Mouse (Mus musculus): ENCODE data around the gene Resp18.
A peak's percentile ranks its signal among the peaks of the same experiment; 100 is the strongest.

Resp18 gene

DNA sequence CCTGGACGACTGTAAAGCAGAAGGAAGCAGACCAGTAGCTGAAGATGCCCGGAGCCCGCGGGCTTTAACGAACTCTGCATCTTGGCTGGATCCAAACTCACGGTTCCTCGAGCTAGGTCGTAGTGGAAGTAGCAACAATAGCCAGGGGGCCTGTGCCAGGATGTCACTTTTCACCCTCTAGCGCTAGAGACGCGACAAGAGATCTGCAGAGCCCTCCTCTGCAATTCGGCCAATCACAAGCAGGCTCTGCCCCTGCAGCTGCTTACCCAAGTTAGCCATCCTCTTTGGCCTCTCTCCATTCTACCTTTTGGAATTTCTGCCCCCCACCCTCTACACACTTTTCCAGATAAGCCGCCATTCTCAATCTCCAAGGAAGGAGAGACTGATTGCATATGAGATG is at the start of gene Resp18:
Resp18 (minus strand) TSS at position 188 of the 400 bp plus-strand sequence.
- no peak for DNase-seq (ENCODE audit: low read depth, low spot score)

DNA sequence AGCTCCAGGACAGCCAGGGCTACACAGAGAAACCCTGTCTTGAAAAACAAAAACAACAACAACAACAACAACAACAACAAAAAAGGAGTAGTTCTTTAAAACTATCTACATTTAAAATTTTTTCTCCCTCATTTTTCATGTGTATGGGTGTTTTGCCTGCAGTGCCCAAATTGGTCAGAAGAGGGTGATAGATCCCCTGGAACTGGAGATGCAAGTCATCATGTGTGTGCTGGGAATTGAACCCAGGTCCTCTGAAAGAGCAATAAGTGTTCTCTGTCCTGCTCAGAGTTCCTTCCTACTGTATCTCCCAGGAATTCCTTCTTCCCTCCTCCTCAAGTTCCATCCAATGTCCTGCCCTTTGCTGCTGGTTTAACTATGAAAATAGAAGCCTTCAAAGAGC is 49.2 kb upstream of the Resp18 start:
- DNase-seq (ENCODE audit: low read depth, low spot score), result no peak

DNA sequence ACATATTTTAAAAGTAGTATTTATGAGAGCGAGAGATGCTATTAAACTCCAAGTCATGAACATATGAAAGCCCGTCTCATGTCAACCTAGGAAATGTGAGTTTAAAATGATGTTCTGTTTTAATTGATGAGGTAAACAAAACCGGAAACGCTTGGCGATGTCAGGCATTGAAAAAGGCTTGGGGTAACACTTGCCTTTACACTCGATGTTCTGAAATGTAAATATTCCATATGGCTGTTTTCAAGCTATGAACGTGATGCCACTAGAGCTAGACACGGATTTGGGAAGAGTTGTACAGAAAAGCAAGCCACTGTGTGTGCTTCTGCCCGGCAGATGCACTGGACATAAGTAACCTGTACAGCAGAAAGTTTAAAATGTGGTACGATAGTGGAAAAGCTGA is 41.0 kb upstream of the Resp18 start:
- DNase-seq (ENCODE audit: low read depth, low spot score), result no peak

DNA sequence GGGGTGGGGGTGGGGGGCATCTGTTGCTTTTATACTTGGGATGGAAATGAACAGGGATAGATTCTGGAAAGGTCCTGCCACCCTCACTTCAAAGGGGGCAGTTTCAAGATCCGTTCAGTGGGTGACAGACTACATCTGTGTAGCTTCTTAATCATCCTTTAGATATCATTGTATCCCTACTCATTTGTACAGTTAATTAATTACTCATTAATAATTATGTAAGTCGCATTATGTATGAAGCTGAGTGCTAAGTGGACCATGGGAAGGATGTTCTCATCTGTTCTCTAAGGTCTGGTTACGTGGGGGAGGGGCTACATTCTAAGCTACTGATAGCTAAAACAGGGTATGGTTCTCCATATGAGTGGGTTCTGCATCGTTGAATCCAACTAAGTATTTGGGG is 40.5 kb upstream of the Resp18 start:
- DNase-seq (ENCODE audit: low read depth, low spot score), result no peak

DNA sequence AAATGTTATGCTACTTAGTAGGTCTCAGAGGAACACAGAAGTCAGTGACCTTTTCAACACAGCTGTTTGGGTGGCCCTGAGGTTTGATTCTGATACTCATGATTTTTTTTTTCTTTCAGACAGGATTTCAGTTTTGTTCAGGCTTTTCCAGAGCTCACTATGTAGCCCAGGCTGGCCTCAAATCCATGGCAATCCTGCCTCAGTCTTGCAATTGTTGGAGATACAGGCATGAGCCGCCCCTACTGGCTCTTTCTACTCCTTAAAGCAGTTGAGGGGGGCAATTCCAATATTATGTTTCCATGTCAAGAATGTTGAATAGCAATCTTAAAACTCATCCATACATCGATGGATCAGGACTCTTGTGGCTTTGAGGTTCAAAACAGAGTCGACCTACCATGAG is 40.1 kb upstream of the Resp18 start:
- no peak for DNase-seq (ENCODE audit: low read depth, low spot score)

DNA sequence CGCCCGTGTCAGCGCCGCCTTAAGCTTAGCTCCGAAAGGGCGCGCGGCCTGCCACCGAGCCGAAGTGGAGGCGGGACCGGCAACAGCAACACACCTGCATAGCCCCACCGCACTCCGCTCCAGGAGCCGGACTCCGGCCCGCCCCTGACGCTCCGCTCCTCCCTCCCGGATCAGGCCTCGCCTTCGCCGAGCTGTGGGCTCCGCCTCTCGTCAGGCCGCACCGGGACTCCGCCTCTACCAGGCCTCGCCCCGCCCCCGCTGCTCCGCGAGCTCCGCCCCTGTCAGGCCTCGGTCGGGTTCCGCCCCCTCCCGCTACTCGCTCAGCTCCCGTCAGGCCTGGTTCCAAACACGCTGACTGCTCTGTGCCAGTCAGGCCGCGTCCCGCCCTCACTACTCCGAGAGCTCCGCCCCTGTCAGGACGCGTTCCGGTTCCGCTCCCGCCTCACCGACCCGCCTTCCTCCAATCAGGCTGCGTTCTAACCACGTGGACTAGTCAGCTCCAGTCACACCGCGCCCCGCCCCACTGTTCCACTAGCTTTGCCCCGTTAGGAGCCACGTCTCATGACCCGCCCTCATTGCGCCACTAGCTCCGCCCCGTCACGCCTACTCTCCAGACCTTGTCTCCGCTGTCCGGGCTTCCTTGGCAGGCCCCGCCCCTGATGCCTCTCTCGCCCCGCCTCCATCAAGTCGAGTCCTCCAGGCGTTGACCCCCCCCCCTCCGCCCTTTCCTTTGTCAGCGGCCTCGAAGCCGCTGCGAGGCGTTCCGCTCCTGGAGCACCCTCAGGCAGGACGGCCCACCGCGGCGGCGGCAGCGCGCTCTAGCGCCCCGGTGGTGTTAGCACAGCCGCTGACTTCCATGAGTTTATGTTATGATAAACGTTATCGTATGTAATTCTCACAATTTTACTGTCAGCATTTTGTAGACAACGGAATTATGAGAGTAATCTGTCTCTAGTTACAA is 39.3 kb upstream of the Resp18 start, which contains the start of gene Dnpep:
Dnpep (minus strand) TSS at position 750 of the 961 bp plus-strand sequence.
- peak; percentile 100 for DNase-seq (ENCODE audit: low read depth, low spot score)

DNA sequence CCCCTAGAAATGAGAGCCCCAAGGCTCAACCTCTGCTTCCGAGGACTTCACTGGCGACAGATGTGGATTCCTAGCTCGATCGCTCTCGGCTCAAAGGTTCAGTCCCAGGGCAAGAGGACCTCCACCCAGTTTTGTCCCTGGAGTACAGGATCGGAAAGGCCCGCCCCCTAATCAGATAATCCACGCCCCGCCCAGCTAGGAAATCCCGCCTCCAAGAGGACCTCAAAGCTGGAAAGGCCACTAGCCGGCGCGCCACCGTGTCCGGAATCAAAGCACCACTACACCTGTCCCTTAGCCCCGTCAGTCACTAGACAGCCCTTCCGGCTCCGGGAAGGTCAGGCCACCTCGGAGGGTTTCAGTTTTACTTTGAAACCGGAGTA is 38.6 kb upstream of the Resp18 start:
- peak; percentile 74 for DNase-seq (ENCODE audit: low read depth, low spot score)

DNA sequence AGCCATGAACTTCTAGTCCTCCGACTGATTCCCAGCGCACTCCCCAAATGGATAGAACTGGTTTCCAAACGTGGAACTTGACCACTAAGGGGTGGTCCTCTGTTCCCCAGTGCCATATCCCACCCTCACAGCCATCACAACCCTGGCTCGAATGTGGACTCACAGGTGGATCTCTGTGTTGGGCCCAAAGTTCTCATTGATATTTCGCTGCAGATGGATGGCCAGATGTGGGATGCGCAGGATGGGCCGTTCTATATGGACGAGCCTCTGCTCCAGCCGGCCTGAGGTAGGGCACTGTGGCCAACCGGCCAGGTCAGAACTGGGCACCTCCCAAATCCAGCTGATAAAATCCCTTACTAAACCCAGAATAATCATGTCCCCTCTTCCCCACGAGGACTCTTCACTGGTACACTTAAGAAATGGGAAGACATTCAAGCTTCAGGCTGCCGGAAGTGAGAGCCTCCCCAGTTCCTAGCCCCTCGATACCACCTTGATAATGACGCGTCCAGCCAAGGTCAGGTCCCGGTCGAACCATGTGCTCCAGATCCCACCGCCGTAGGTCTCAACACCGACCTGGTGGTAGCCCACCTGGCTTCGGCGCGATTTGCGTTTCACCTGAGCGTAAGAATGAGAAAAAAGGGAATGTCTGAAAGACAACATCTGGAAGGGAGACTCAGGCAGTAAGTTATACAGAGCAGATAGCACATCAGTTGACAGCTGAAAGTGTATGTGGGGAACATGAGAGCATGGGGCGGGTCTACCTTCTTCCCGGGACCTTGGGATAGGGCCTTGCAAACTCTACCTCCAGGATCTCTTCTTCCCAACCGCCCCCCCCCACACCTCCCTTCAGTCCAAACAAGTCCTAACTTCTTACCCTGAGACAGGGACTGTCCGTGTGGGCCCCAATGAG is 37.5 kb upstream of the Resp18 start:
- no peak for DNase-seq (ENCODE audit: low read depth, low spot score)

DNA sequence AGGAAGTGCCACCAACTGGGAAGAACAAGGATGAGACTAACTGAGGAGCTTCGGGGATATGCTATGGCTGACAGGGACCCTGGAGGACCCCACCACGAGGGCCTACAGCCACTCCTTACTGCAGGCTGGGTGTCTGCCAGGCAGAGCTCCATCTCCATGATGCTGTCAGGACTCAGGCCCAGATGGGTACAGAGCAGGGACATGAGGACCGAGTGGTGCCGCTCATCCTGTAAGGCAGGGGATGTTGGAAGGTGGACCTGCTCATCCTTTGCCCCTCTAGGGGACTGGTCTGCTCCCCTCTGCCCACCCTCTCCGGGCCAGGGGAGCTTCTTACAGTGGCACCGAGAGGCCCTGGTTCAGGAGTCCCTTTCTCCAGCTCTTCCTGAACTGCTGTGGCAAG is 36.8 kb upstream of the Resp18 start:
- no peak for DNase-seq (ENCODE audit: low read depth, low spot score)

DNA sequence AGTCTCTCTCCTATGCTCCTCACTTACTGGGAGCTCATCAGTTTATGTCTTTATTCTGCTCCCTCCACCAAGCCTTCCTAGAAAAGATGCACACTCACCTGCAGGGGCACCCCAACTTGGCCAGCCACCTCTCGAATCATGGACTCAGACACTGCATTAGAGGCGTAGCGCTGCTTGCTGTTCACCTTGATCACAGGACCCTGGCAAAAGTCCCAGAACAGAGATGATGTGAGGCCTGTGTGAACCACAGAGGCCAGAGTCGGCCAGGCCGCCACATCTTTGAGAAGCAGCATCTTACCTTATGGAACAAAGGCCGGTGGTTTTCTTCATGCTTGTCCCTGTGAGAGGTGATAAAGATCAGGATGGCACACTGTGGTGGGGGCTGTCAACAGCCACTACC is 33.5 kb upstream of the Resp18 start:
- no peak for DNase-seq (ENCODE audit: low read depth, low spot score)

DNA sequence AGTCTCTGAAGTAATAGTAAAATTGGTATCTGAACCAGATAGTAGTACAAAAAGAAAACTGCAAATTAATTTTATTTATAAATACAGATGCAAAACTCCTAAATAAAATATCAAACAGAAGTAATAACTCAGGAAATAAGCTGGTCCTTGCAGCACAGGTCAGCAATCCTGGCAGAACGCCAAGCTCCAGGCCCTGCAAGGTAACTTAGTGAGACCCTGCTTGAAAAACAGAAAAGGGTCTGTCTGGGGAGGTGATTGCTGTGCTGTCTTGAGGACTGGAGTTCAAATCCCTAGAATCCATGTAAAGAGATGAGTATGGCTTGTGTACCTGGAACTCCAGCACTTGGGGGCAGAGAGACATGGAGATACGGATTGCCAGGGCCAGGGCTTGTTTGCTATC is 26.4 kb upstream of the Resp18 start:
- no peak for DNase-seq (ENCODE audit: low read depth, low spot score)

DNA sequence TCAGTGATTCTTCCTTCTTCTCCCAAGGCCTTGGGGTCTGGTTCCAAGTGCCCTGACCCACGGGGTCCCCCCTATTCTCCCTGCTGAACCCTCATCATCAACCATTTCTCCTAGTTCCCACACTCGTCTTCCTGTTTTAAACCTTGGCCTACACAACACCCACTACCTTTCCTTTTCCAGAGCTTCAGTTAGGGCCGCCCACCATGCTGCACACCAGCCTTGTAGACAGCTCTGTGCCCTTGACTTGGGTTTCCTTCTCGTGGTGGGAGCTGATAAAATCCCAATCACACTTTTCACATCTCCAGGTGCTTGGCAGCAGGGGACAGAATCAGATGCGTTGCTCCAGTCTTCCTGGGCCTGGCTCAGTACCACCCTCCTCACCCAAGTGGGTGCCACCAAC is 16.1 kb upstream of the Resp18 start:
- no peak for DNase-seq (ENCODE audit: low read depth, low spot score)

DNA sequence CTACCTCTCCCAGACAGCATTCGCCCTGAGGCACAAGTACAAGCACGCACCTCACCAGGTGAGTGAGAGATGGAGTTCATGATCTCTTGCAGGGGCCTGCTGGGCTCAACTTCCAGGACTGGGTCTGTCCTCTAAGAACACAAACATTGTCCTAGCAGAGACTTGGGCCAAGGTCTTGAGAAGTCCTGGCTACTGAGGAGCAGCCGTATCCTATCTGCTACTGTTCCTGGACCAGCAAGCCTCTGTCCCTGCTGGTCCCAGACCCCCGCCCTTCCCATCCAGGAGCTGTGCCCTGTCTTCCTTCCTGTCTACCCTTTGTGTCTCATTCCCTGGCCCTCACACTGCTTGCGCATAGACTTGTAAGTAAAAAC is 15.1 kb upstream of the Resp18 start:
- DNase-seq (ENCODE audit: low read depth, low spot score), result no peak

DNA sequence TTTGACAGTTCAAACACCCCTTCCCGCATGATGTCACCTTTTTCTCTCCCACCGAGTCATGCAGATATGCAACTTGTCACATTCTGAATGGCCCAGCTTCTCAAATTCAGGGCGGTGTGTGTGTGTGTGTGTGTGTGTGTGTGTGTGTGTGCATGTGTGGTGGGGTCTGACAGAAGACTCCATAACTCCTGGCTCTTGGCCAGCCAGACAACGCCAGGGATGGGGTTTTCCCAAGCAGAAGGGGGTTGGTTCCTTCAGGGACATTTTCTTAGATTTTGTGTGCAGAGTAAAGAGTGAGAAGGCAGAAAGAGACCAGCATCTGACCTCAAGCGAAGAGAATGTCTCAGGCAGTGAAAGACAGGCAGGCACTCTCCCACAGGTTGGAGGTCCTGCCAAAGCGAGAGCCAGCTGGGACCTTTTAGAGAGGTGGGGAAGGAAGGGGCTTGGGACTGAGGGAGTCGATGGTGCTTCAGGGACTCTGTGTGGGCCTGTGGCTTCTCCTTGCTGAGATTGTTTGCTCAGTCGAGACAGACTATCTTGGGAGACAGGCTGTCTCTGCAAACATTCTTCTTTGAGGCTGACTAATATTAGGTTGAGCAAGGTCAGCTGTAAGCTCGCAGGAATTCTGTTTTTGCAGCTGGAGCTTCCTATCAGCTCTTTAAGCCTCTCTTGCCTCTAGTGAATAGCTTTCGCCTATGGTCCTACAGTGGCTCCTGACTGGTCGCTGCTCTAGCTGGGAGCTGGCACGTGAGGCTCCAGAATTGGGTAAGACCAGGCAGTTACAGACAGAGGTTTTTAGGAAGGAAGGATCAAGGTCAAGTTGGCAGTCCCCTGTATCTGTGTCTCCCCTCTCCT is 14.5 kb upstream of the Resp18 start:
- no peak for DNase-seq (ENCODE audit: low read depth, low spot score)

DNA sequence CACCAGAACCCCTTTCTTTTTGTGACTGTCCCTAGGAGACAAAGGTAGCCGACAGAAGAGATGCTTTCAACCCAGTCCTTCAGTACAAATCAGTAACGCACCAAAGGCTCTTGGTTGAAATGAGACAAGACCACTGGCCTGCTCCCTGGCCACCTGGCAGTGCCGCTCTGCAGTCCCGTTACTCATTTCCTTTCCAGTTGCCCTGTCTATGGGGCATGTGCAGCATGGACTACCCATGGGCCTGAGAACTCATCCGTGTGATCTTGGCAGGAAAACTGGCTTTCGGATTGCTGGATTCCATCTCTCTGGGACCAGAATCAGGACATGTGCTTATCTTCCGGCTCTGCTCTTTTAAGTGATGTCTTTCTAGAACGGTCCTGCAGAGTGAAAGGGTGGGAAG is 13.1 kb upstream of the Resp18 start:
- no peak for DNase-seq (ENCODE audit: low read depth, low spot score)

DNA sequence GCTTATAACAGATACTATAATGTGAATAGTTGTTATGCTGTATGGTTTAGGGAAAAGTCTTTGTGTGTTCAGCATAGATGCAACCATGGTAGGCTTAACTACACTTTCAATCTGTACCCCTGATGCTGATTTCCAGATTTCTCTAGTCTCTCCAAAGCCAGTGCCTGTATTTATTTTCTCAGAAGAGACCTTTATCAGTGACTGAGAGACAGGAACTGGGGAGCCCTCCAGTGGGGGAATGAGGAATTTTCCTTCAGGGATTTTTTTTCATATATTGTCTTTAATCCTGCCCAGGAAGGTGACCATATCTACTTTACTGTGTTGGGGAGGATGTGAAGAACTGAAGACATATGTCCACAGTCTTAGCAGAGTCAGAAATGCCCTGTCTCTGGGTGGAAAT is 12.4 kb upstream of the Resp18 start:
- DNase-seq (ENCODE audit: low read depth, low spot score), result no peak

DNA sequence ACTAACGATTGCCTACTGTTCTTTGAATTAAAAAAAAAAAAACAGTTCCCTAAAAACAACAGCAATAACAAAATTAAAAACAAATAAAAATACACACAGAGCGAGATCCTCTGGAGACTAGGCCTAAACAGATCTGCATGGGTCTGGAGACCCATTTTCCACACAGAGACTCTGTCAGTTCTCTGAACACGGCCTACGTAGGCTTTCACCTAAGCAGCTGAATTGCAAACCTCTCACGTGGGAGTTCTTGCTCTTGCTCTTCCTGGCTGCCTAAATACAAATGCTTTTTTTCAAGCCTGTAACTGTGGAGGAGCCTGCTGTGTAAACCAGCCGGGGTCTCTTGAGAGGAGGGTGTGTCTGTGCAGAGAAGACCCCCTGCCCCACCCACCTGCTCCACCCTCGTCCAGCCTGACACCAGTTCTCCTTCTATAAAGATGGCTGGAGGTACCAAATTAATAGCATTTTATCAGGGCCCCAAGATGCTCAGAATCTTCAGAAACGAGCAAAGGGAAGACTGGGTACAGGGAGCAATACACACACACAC is 11.7 kb upstream of the Resp18 start:
- DNase-seq (ENCODE audit: low read depth, low spot score), result no peak

DNA sequence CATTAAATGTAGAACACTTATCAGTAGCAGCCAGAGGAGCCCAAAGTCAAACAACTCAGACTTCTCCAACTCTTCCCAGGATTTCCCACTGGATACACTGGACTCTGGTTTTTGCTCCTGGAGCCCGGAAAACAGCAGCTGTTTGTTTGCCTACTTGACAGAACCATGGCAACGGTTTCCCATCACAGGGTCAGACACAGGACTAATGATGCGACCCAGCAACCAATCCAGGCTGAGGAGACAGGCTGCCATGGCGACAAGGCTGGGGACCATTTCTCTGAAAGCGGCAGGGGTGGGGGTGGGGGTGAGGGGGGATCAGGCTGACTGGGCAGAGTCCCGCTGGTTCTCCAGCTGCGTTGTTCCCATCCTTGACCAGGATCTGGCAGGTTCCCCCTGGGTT is 11.2 kb upstream of the Resp18 start:
- peak; percentile 44 for DNase-seq (ENCODE audit: low read depth, low spot score)

DNA sequence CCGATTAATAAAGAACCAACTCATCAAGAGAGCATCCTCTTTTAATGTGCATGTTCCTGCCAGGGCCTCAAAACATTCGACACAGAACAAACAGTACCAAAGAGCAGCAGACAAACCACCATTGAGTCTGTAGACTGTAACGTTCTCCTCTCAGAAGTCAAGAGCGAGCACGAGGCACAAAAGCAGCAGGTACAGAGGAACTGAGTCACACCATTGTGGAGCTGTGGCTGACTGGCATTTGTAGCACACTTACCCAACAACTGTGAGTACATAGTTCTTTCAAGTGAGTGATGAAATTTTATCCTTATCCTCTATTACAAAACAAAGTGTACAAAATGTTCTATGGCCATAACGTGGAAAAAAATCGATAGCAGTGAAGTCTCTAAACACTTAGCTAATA is 6.7 kb upstream of the Resp18 start:
- no peak for DNase-seq (ENCODE audit: low read depth, low spot score)

DNA sequence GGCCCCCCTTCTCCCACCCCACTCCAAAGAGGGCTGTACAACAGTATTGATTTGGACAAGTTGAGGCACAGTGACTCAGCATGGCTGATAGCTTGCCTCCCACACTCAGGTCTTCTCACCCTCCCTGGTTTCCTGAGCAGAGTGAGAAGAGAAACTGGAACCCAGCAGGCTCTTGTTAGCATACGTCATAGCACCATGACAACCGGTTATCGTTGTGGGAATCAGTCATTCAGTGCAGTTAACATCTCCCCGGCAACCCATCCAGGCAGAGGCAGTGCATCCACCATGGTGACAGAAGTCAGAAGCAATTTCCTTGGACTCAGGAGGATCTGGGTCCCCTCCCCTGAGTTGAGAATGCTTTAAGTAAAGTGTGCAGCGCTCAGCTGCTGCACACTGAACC is 4.8 kb upstream of the Resp18 start:
- no peak for DNase-seq (ENCODE audit: low read depth, low spot score)
